Mouse (Mus musculus) ovary, postnatal 10 days (tissue): Measurements from ENCODE around the gene Pm20d2.

Source experiments
- DNase-seq: peaks from one replicate; pipeline ENCODE4 v3.0.0; 2022; ENCODE audit warnings: low spot score

Pm20d2 gene

GRCm38 (mm10) chr4:33189735-33190036 is at the start of gene Pm20d2:
Gene Pm20d2 (minus strand): TSS chr4:33189737.
- DNase-seq, result no peak

- DNase-seq, result no peak
Observed at GRCm38 (mm10) chr4:33230881-33231280, 41.3 kb upstream of the Pm20d2 start.

- no peak for DNase-seq
Observed at GRCm38 (mm10) chr4:33229639-33230038, 40.1 kb upstream of the Pm20d2 start.

- no peak for DNase-seq
Observed at GRCm38 (mm10) chr4:33227164-33227563, 37.6 kb upstream of the Pm20d2 start.

- no peak for DNase-seq
Observed at GRCm38 (mm10) chr4:33224003-33224675, 34.6 kb upstream of the Pm20d2 start.

- DNase-seq, result no peak
Observed at GRCm38 (mm10) chr4:33221847-33222246, 32.3 kb upstream of the Pm20d2 start.

GRCm38 (mm10) chr4:33208881-33209841 is 19.6 kb upstream of the Pm20d2 start, which contains the start of gene Srsf12:
Gene Srsf12 (plus strand): TSS chr4:33208991.
- peak; percentile 4 for DNase-seq

- no peak for DNase-seq
Observed at GRCm38 (mm10) chr4:33207551-33207950, 18.0 kb upstream of the Pm20d2 start.

- no peak for DNase-seq
Observed at GRCm38 (mm10) chr4:33204682-33205081, 15.1 kb upstream of the Pm20d2 start.

- no peak for DNase-seq
Observed at GRCm38 (mm10) chr4:33198117-33198516, 8.6 kb upstream of the Pm20d2 start.

- DNase-seq, result peak; percentile 72
Observed at GRCm38 (mm10) chr4:33188781-33189734, 479 bp downstream of the Pm20d2 start.

GRCm38 (mm10) chr4:33188164-33188563 is 1.4 kb downstream of the Pm20d2 start:
- no peak for DNase-seq

GRCm38 (mm10) chr4:33183477-33183876 is 6.1 kb downstream of the Pm20d2 start:
- no peak for DNase-seq

- DNase-seq, result no peak
Observed at GRCm38 (mm10) chr4:33152087-33153038, 37.2 kb downstream of the Pm20d2 start.

GRCm38 (mm10) chr4:33149150-33149549 is 40.4 kb downstream of the Pm20d2 start:
- no peak for DNase-seq

- DNase-seq, result no peak
Observed at GRCm38 (mm10) chr4:33147825-33148224, 41.7 kb downstream of the Pm20d2 start.

- DNase-seq, result no peak
Observed at GRCm38 (mm10) chr4:33146679-33147291, 42.8 kb downstream of the Pm20d2 start.

GRCm38 (mm10) chr4:33132221-33132620 is 57.3 kb downstream of the Pm20d2 start, which contains the start of gene Gabrr1:
Gene Gabrr1 (plus strand): TSS chr4:33132521.
- no peak for DNase-seq

GRCm38 (mm10) chr4:33125409-33126084 is 64.0 kb downstream of the Pm20d2 start:
- DNase-seq, result no peak

GRCm38 (mm10) chr4:33124493-33124892 is 65.0 kb downstream of the Pm20d2 start:
- DNase-seq, result no peak
